Mouse (Mus musculus): ENCODE data around the gene Ewsr1. TPM values are rescaled to one million over a fixed set of nuclear protein-coding genes. Genes with fewer than 3 reads are reported as not detected.

Gene Ewsr1
- polyA plus RNA-seq, 1 experiment, result 510 TPM

DNA sequence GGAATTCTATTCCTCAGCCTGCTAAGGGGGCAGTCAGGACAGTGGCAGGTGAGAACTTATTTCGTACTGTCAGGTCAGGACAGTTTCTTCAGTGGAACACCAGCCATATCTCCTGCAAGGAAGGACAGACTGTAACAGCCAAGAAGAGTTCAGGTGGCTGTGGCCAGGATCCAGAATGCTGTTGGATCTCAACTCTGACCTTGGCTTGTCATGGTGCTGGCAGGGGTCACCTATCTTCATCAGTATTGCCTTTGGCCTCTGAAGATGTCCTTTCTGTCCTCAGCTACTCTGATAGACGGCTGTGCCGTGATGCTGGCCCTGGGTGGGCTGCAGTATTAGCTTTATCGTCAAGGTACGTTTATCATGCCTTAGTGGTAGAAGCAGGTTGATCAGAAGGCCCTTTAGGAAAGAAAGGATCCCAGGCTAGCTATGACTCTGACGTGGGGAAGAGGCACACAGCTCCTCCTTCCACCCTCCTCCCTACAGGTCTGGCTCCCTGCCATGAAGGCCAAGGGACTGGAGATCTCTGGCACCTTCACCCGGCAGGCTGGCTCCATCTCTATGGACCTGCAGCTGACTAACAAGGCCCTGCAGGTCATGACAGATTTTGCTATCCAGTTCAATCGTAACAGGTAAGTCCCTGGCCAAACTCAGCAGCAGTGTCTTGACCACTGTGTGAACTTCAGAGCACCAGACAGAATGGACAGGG is 61.8 kb downstream of the Ewsr1 start:
- Histone ChIP-seq H3K27ac (ENCODE audit: control insufficient read depth, insufficient read depth, low read depth, low read length) (no peak overlapping the region), H3K4me3 (ENCODE audit: control insufficient read depth, low read depth, low read length) (no peak overlapping the region), H3K27me3 (ENCODE audit: control insufficient read depth, insufficient read depth, low read length) (no peaks in the 10 kb centered on the region), H3K36me3 (ENCODE audit: control insufficient read depth, insufficient read depth, low read length) (peaks cover 2% of the 10 kb centered on the region), H3K4me1 (ENCODE audit: control insufficient read depth, insufficient read depth, low read length) (no peaks in the 10 kb centered on the region)
- TF ChIP-seq CTCF (IDR thresholded peaks at IDR 0.05; ENCODE audit: control insufficient read depth, insufficient read depth, insufficient replicate concordance, low read depth, low read length) (no peak), POLR2A (IDR thresholded peaks at IDR 0.05; ENCODE audit: control insufficient read depth, low read depth, low read length) (no peak)

DNA sequence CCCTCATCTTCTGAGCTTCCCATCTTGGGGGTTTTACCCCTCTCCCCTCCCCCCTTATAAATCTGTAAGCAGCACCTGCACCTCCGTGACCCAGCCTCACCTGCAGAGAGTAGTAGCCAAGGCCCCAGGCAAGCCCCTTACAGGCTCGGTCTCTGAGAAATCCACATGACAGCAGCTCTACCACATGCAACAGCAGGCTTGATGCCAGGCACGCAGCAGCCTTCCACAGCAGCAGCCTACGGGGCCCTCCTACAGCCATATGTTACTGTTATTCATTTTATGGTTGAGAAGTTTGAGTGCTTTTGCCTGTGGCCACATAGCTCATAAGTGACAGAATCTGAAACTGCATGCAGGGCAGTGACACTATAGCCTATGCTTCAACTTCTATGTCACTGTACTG is 63.6 kb downstream of the Ewsr1 start:
- Histone ChIP-seq H3K27me3 (ENCODE audit: control insufficient read depth, insufficient read depth, low read length) (no peaks in the 10 kb centered on the region), H3K4me3 (ENCODE audit: control insufficient read depth, low read depth, low read length) (no peak overlapping the region), H3K4me1 (ENCODE audit: control insufficient read depth, insufficient read depth, low read length) (no peaks in the 10 kb centered on the region), H3K36me3 (ENCODE audit: control insufficient read depth, insufficient read depth, low read length) (peaks cover 2% of the 10 kb centered on the region), H3K27ac (ENCODE audit: control insufficient read depth, insufficient read depth, low read depth, low read length) (no peak overlapping the region)
- TF ChIP-seq CTCF (IDR thresholded peaks at IDR 0.05; ENCODE audit: control insufficient read depth, insufficient read depth, insufficient replicate concordance, low read depth, low read length) (no peak), POLR2A (IDR thresholded peaks at IDR 0.05; ENCODE audit: control insufficient read depth, low read depth, low read length) (no peak)

GRCm38 (mm10) chr11:5033136-5033535 is 65.9 kb downstream of the Ewsr1 start:
- no peak overlapping the region for H3K4me3 ChIP-seq (ENCODE audit: control insufficient read depth, low read depth, low read length)
- no peak for TF ChIP-seq CTCF (IDR thresholded peaks at IDR 0.05; ENCODE audit: control insufficient read depth, insufficient read depth, insufficient replicate concordance, low read depth, low read length)
- no peak for TF ChIP-seq POLR2A (IDR thresholded peaks at IDR 0.05; ENCODE audit: control insufficient read depth, low read depth, low read length)
- peaks cover 2% of the 10 kb centered on the region for H3K36me3 ChIP-seq (ENCODE audit: control insufficient read depth, insufficient read depth, low read length)
- H3K27ac ChIP-seq (ENCODE audit: control insufficient read depth, insufficient read depth, low read depth, low read length), result no peak overlapping the region
- H3K27me3 ChIP-seq (ENCODE audit: control insufficient read depth, insufficient read depth, low read length), result no peaks in the 10 kb centered on the region
- H3K4me1 ChIP-seq (ENCODE audit: control insufficient read depth, insufficient read depth, low read length), result no peaks in the 10 kb centered on the region

GRCm38 (mm10) chr11:5032706-5033105 is 66.4 kb downstream of the Ewsr1 start:
- Histone ChIP-seq H3K4me3 (ENCODE audit: control insufficient read depth, low read depth, low read length) (no peak overlapping the region), H3K27ac (ENCODE audit: control insufficient read depth, insufficient read depth, low read depth, low read length) (no peak overlapping the region), H3K36me3 (ENCODE audit: control insufficient read depth, insufficient read depth, low read length) (peaks cover 2% of the 10 kb centered on the region), H3K27me3 (ENCODE audit: control insufficient read depth, insufficient read depth, low read length) (no peaks in the 10 kb centered on the region), H3K4me1 (ENCODE audit: control insufficient read depth, insufficient read depth, low read length) (no peaks in the 10 kb centered on the region)
- no peak for TF ChIP-seq CTCF (IDR thresholded peaks at IDR 0.05; ENCODE audit: control insufficient read depth, insufficient read depth, insufficient replicate concordance, low read depth, low read length)
- TF ChIP-seq POLR2A (IDR thresholded peaks at IDR 0.05; ENCODE audit: control insufficient read depth, low read depth, low read length), result no peak

DNA sequence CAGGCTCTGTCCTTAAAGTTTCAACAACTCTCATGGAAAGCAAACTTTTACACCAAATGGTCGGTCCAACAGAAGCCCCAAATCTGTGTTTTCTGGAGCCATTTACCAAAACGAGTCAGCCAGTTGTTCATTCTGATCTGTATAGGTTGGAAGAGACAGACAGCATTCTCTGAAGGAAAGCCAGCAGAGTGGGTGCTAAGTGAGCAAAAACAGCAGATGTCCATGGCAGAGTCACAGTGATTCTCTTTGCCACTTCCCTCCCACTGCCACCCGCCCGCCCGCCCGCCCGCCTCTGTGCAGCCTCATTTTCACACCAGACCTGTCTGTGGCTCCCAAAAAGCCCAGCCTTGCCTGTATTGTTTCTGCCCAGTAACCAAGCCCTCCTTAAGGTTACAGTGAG is 70.8 kb downstream of the Ewsr1 start:
- H3K27ac ChIP-seq (ENCODE audit: control insufficient read depth, insufficient read depth, low read depth, low read length), result no peak overlapping the region
- H3K4me1 ChIP-seq (ENCODE audit: control insufficient read depth, insufficient read depth, low read length), result no peaks in the 10 kb centered on the region
- no peaks in the 10 kb centered on the region for H3K27me3 ChIP-seq (ENCODE audit: control insufficient read depth, insufficient read depth, low read length)
- TF ChIP-seq POLR2A (IDR thresholded peaks at IDR 0.05; ENCODE audit: control insufficient read depth, low read depth, low read length) (no peak), CTCF (IDR thresholded peaks at IDR 0.05; ENCODE audit: control insufficient read depth, insufficient read depth, insufficient replicate concordance, low read depth, low read length) (no peak)
- H3K4me3 ChIP-seq (ENCODE audit: control insufficient read depth, low read depth, low read length), result no peak overlapping the region
- peaks cover 1% of the 10 kb centered on the region for H3K36me3 ChIP-seq (ENCODE audit: control insufficient read depth, insufficient read depth, low read length)

GRCm38 (mm10) chr11:5025108-5025507 is 74.0 kb downstream of the Ewsr1 start:
- Histone ChIP-seq H3K4me1 (ENCODE audit: control insufficient read depth, insufficient read depth, low read length) (no peaks in the 10 kb centered on the region), H3K27me3 (ENCODE audit: control insufficient read depth, insufficient read depth, low read length) (no peaks in the 10 kb centered on the region), H3K27ac (ENCODE audit: control insufficient read depth, insufficient read depth, low read depth, low read length) (no peak overlapping the region), H3K36me3 (ENCODE audit: control insufficient read depth, insufficient read depth, low read length) (peaks cover 3% of the 10 kb centered on the region), H3K4me3 (ENCODE audit: control insufficient read depth, low read depth, low read length) (no peak overlapping the region)
- no peak for TF ChIP-seq CTCF (IDR thresholded peaks at IDR 0.05; ENCODE audit: control insufficient read depth, insufficient read depth, insufficient replicate concordance, low read depth, low read length)
- no peak for TF ChIP-seq POLR2A (IDR thresholded peaks at IDR 0.05; ENCODE audit: control insufficient read depth, low read depth, low read length)

Other genes with a start within 250 kb of the Ewsr1 start
- gene Nf2, start 249.7 kb downstream of the Ewsr1 start, polyA plus RNA-seq (2012; rRNA removed), result 90.2 and 92.5 TPM in 2 replicates
- 2.7 and 3.7 TPM in 2 replicates for gene Nipsnap1, start 225.3 kb downstream of the Ewsr1 start, polyA plus RNA-seq (2012; rRNA removed)
- 69.3 and 75.4 TPM in 2 replicates for gene Thoc5, start 203.9 kb downstream of the Ewsr1 start, polyA plus RNA-seq (2012; rRNA removed)
- 0.94 and 1.0 TPM in 2 replicates for gene Nefh, start 151.2 kb downstream of the Ewsr1 start, polyA plus RNA-seq (2012; rRNA removed)
- 27.7 and 33.3 TPM in 2 replicates for gene Ap1b1, start 112.4 kb downstream of the Ewsr1 start, polyA plus RNA-seq (2012; rRNA removed)
- gene Rasl10a, start 41.1 kb downstream of the Ewsr1 start, polyA plus RNA-seq (2012; rRNA removed), result 2.5 and 3.9 TPM in 2 replicates
- gene Gas2l1, start 33.9 kb downstream of the Ewsr1 start, polyA plus RNA-seq (2012; rRNA removed), result 116 and 124 TPM in 2 replicates
- 232 and 237 TPM in 2 replicates for gene Rhbdd3, start 340 bp downstream of the Ewsr1 start, polyA plus RNA-seq (2012; rRNA removed)
- gene Emid1, start 53.0 kb upstream of the Ewsr1 start, polyA plus RNA-seq (2012; rRNA removed), result 4.0 and 5.2 TPM in 2 replicates
- 13.5 and 15.4 TPM in 2 replicates for gene Kremen1, start 162.3 kb upstream of the Ewsr1 start, polyA plus RNA-seq (2012; rRNA removed)